Mouse (Mus musculus): ENCODE measurements around the gene Lancl1.

GRCm38 (mm10) chr1:67052721-67053120 lies 14.0 kb upstream of the Lancl1 start:
- no peak for TF ChIP-seq POLR2A (IDR thresholded peaks at IDR 0.05; ENCODE audit: extremely low read depth, insufficient read depth, low read length)
- TF ChIP-seq CTCF (IDR thresholded peaks at IDR 0.05; ENCODE audit: low read depth, low read length) = no peak
